Comparison of ENCODE assay signal across 9 mouse cellular contexts in genomic region chr9:103225464-103225863, GRCm38 (mm10). TPM values are rescaled to one million over a fixed set of nuclear protein-coding genes. Genes with fewer than 3 reads are reported as not detected.
DNase-seq lines count a peak whose midpoint lies in the region; ATAC-seq and TF ChIP-seq lines count a peak whose summit lies in the region.
"Had no signal": no experiment of that assay in that cellular context is flagged by ENCODE, and none has a peak within 500 bp of the region (broad histone marks: within the 10 kb centered on the region; RNA-seq: fewer than 3 reads in every experiment).

No protein-coding gene starts in this region.

- no peak overlapping the region for H3K9ac ChIP-seq in liver, embryonic 16.5 days (ENCODE audit: low read depth, low read length)
- H3K9ac ChIP-seq: embryonic facial prominence, embryonic 13.5 days; liver, embryonic 13.5 days had no signal

- ATAC-seq in liver, embryonic 16.5 days (ENCODE audit: low read depth): 0 out of 2 replicates have a peak, but pooled peaks have one; percentile 3
- no peak for ATAC-seq in frontal cortex, adult (ENCODE audit: low TSS enrichment)

- H3K4me1 ChIP-seq in bone marrow, adult 2 months (ENCODE audit: control insufficient read depth, insufficient read depth, low read length): no peaks in the 10 kb centered on the region; the same call in 1 of the 2 replicates
- H3K4me1 ChIP-seq in liver, embryonic 16.5 days (ENCODE audit: control insufficient read depth, low read depth, low read length): no peaks in the 10 kb centered on the region; the same call in 1 of the 2 replicates

- H3K4me2 ChIP-seq in liver, embryonic 16.5 days (ENCODE audit: low read depth, low read length): no peak overlapping the region
- H3K4me2 ChIP-seq: embryonic facial prominence, embryonic 13.5 days; liver, embryonic 13.5 days had no signal

- peak; percentile 26 for DNase-seq in left cerebral cortex, postnatal 4 days
- DNase-seq in left cerebral cortex, adult 8-10 months (ENCODE audit: low spot score in 2 of 2): no peak
- DNase-seq in thymus, postnatal 14 days: peak; percentile 58
- no peak for DNase-seq in right cerebral cortex, adult 2 months (ENCODE audit: low spot score in 2 of 2)
- DNase-seq: liver, embryonic 13.5 days had no signal

- H3K36me3 ChIP-seq in liver, embryonic 16.5 days (ENCODE audit: control insufficient read depth, insufficient read depth): no peaks in the 10 kb centered on the region
- H3K36me3 ChIP-seq: embryonic facial prominence, embryonic 13.5 days had no signal

- intact Hi-C loops in left cerebral cortex, postnatal 4 days (cut with DNase I): no loop called here

- H3K4me3 ChIP-seq in bone marrow, adult 2 months (replicated peaks; ENCODE audit: control insufficient read depth, low read depth, low read length): no peak overlapping the region
- no peak overlapping the region for H3K4me3 ChIP-seq in liver, embryonic 16.5 days (ENCODE audit: low read depth, low read length)
- H3K4me3 ChIP-seq: embryonic facial prominence, embryonic 13.5 days; liver, embryonic 13.5 days had no signal

- no peaks in the 10 kb centered on the region for H3K27me3 ChIP-seq in liver, embryonic 16.5 days (ENCODE audit: control insufficient read depth, insufficient read depth, low read depth, low read length)
- H3K27me3 ChIP-seq: embryonic facial prominence, embryonic 13.5 days had no signal

- peak; percentile 67 for TF ChIP-seq CTCF in bone marrow, adult 2 months (IDR thresholded peaks at IDR 0.05; ENCODE audit: control insufficient read depth, insufficient read depth, low read length)

- no peak for TF ChIP-seq POLR2A in bone marrow, adult 2 months (IDR thresholded peaks at IDR 0.05; ENCODE audit: borderline replicate concordance, control insufficient read depth, low read depth, low read length)

- H3K9me3 ChIP-seq in liver, embryonic 16.5 days (replicated peaks; ENCODE audit: control insufficient read depth, low read length): no peaks in the 10 kb centered on the region
- H3K9me3 ChIP-seq: embryonic facial prominence, embryonic 13.5 days; liver, embryonic 13.5 days had no signal

- 59% methylated on average over 3 of the region's 3 CpGs for WGBS in bone marrow, adult 2 months
- WGBS in liver, embryonic 16.5 days (ENCODE audit: insufficient replicate concordance): 40% methylated on average over 3 of the region's 3 CpGs

- no peak overlapping the region for H3K27ac ChIP-seq in bone marrow, adult 2 months (ENCODE audit: control insufficient read depth, insufficient read depth, low read depth, low read length, poor library complexity)
- no peak overlapping the region for H3K27ac ChIP-seq in liver, embryonic 16.5 days (ENCODE audit: low read length)
- H3K27ac ChIP-seq: embryonic facial prominence, embryonic 13.5 days; liver, embryonic 13.5 days had no signal

RNA-seq across cellular contexts. Expression of gene Gm20425, which starts 4.6 kb away (rescaled TPM):
- total RNA-seq in left cerebral cortex, postnatal 4 days (2021): 1 to 10 TPM; 2.6 to 3.0 TPM
- total RNA-seq in left cerebral cortex, adult 8-10 months (2022): 10 to 100 TPM in 3 of 4 experiments, 1 to 10 TPM in 1; 8.8 to 15.2 (median 12.5) TPM
- not detected in 2 replicates for polyA plus RNA-seq in bone marrow, adult 2 months (2011; ENCODE audit: insufficient read depth, insufficient read length, low replicate concordance, missing spikeins)
- polyA plus RNA-seq in liver, embryonic 16.5 days (2015; fragmentation: Nextera tagmentation; extraction: Ambion mirVana): 1.8 and 3.4 TPM in 2 replicates

RNA-seq across cellular contexts. Expression of gene Trf, which starts 4.8 kb away (rescaled TPM):
- 10 to 100 TPM in 1 of 2 experiments, 1 to 10 TPM in 1; 6.1 to 11.1 TPM for total RNA-seq in left cerebral cortex, postnatal 4 days (2021)
- total RNA-seq in left cerebral cortex, adult 8-10 months (2022): 100 to 1,000 TPM; 378 to 495 (median 418) TPM
- polyA plus RNA-seq in bone marrow, adult 2 months (2011; ENCODE audit: insufficient read depth, insufficient read length, low replicate concordance, missing spikeins): 77.9 and 106 TPM in 2 replicates
- 18,368 and 22,262 TPM in 2 replicates for polyA plus RNA-seq in liver, embryonic 16.5 days (2015; fragmentation: Nextera tagmentation; extraction: Ambion mirVana)

RNA-seq across cellular contexts. Expression of gene Srprb, which starts 23.5 kb away (rescaled TPM):
- 10 to 100 TPM; 21.8 to 24.4 TPM for total RNA-seq in left cerebral cortex, postnatal 4 days (2021)
- total RNA-seq in left cerebral cortex, adult 8-10 months (2022): 10 to 100 TPM; 17.5 to 18.8 (median 17.9) TPM
- polyA plus RNA-seq in bone marrow, adult 2 months (2011; ENCODE audit: insufficient read depth, insufficient read length, low replicate concordance, missing spikeins): 5.3 and 5.5 TPM in 2 replicates
- 16.9 and 17.2 TPM in 2 replicates for polyA plus RNA-seq in liver, embryonic 16.5 days (2015; fragmentation: Nextera tagmentation; extraction: Ambion mirVana)

Comparison
In these comparisons a context has a peak if more than half of its experiments do, and no peak if none do; other contexts are left out.
1. DNase-seq: peak in left cerebral cortex, postnatal 4 days (single experiment) and thymus, postnatal 14 days (single experiment); none in left cerebral cortex, adult 8-10 months (0 of 2) and right cerebral cortex, adult 2 months (0 of 2).
2. RNA of gene Trf, which starts 4.8 kb away (total RNA-seq): 378 to 495 TPM in left cerebral cortex, adult 8-10 months; 6.1 to 11.1 TPM in left cerebral cortex, postnatal 4 days; every median in the first group is over 10 times any median in the second.